Mouse (Mus musculus): ENCODE data around the gene Rassf2.

DNA sequence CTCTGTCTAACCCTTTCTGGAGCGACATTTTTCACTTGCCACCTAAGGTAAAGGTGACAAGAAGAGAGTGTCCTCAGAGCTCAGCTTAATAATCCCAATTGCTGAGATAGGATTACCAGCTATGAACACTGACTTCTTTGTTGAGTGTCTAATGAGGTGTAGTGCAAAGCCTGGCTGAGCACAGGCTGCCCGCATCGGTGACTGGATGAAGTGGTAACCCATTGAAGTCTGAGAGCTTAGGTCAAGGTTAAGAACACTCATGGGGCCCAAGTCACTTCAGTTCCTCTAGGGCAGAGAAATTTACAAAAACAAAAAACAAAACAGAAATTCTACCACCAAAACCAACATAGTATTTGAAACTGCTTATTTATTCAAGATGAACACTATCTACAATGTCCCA, 43.0 kb upstream of the Rassf2 start:
- no peak for TF ChIP-seq CTCF (IDR thresholded peaks at IDR 0.05; ENCODE audit: insufficient read depth, low read length)
- no peak for TF ChIP-seq POLR2A (IDR thresholded peaks at IDR 0.05; ENCODE audit: borderline replicate concordance, extremely low read depth, low read depth, low read length)

All from lung, adult 2 months (tissue).